8 mouse cellular contexts compared by ENCODE assay signal in the genomic region with DNA sequence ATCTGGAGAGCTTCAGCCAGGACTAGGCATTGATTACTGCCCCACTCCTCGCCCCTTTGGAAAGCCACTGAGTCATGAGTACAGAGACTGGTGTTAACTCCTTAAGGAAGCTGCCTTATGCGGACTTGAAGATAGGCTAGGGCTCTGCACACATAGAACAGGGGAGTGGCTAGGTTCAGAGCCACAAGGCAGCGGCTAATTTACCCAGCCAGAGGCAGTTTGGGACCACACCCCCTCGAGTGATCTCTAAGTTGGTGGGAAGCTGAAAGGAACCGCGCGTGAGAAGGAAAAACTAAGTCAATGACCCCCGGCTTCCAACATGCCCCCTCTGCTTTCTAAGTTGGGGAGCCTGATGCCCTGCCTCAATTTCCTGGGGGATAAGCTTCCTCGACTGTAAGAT. TPM values are rescaled to one million over a fixed set of nuclear protein-coding genes. Genes with fewer than 3 reads are reported as not detected.
DNase-seq lines count a peak whose midpoint lies in the region; ATAC-seq and TF ChIP-seq lines count a peak whose summit lies in the region.
"Had no signal": no experiment of that assay in that cellular context is flagged by ENCODE, and none has a peak within 500 bp of the region (broad histone marks: within the 10 kb centered on the region; RNA-seq: fewer than 3 reads in every experiment).

No protein-coding gene starts in this region.

- TF ChIP-seq CTCF in midbrain, postnatal 0 days (IDR thresholded peaks at IDR 0.05): no peak

- no peaks in the 10 kb centered on the region for H3K9me3 ChIP-seq in midbrain, embryonic 10.5 days (replicated peaks)
- no peaks in the 10 kb centered on the region for H3K9me3 ChIP-seq in midbrain, postnatal 0 days (ENCODE audit: low read length)
- H3K9me3 ChIP-seq in forebrain, embryonic 15.5 days: no peaks in the 10 kb centered on the region
- H3K9me3 ChIP-seq in limb, embryonic 15.5 days: no peaks in the 10 kb centered on the region

- peak overlapping the region; percentile 59 for H3K4me3 ChIP-seq in midbrain, embryonic 10.5 days
- H3K4me3 ChIP-seq in midbrain, postnatal 0 days (ENCODE audit: low read depth, low read length): no peak overlapping the region
- 0 out of 2 replicates have a peak overlapping the region, but pooled peaks have one; percentile 38 for H3K4me3 ChIP-seq in forebrain, embryonic 15.5 days
- peak overlapping the region; percentile 48 for H3K4me3 ChIP-seq in limb, embryonic 15.5 days

- peaks cover 62% of the 10 kb centered on the region for H3K4me1 ChIP-seq in midbrain, embryonic 10.5 days
- peaks cover 5% of the 10 kb centered on the region; the same call in 1 of the 2 replicates for H3K4me1 ChIP-seq in midbrain, postnatal 0 days (ENCODE audit: insufficient read depth, low read length)
- peaks cover 31% of the 10 kb centered on the region for H3K4me1 ChIP-seq in forebrain, embryonic 15.5 days
- H3K4me1 ChIP-seq in limb, embryonic 15.5 days: peaks cover 75% of the 10 kb centered on the region

- WGBS in midbrain, embryonic 10.5 days: 11% methylated on average over 9 of the region's 9 CpGs
- 11% methylated on average over 9 of the region's 9 CpGs for WGBS in midbrain, postnatal 0 days
- WGBS in forebrain, embryonic 15.5 days: 7% methylated on average over 9 of the region's 9 CpGs
- 5% methylated on average over 9 of the region's 9 CpGs for WGBS in limb, embryonic 15.5 days

- H3K27me3 ChIP-seq in midbrain, embryonic 10.5 days (ENCODE audit: low read depth, poor library complexity, severe bottlenecking): peaks cover 100% of the 10 kb centered on the region
- peaks cover 63% of the 10 kb centered on the region for H3K27me3 ChIP-seq in midbrain, postnatal 0 days (ENCODE audit: insufficient read depth, low read length)
- H3K27me3 ChIP-seq in forebrain, embryonic 15.5 days: peaks cover 79% of the 10 kb centered on the region
- H3K27me3 ChIP-seq in limb, embryonic 15.5 days: peaks cover 97% of the 10 kb centered on the region

- no peaks in the 10 kb centered on the region for H3K36me3 ChIP-seq in midbrain, embryonic 10.5 days
- H3K36me3 ChIP-seq in midbrain, postnatal 0 days (ENCODE audit: insufficient read depth, low read length): no peaks in the 10 kb centered on the region
- no peaks in the 10 kb centered on the region for H3K36me3 ChIP-seq in forebrain, embryonic 15.5 days
- H3K36me3 ChIP-seq in limb, embryonic 15.5 days: no peaks in the 10 kb centered on the region

- DNase-seq in midbrain, embryonic 10.5 days (ENCODE audit: low spot score): no peak
- no peak for DNase-seq in midbrain, postnatal 0 days (ENCODE audit: low spot score)
- no peak for DNase-seq in yolk sac, embryonic 10.5 days (ENCODE audit: low spot score)
- DNase-seq in gastrocnemius, postnatal 10 days: no peak
- DNase-seq in adrenal gland, adult 18-20 months (ENCODE audit: low spot score in 2 of 2): no peak
- DNase-seq: lung, adult 2 months had no signal

- no peak for ATAC-seq in midbrain, postnatal 0 days (ENCODE audit: low FRiP score)
- no peak for ATAC-seq in forebrain, embryonic 15.5 days (replicated peaks)
- ATAC-seq in limb, embryonic 15.5 days (ENCODE audit: insufficient number of reproducible peaks, low FRiP score, low TSS enrichment, low read depth): no peak

- no peak overlapping the region for H3K9ac ChIP-seq in midbrain, postnatal 0 days (replicated peaks; ENCODE audit: low read length, poor library complexity, severe bottlenecking)
- no peak overlapping the region for H3K9ac ChIP-seq in forebrain, embryonic 15.5 days (replicated peaks)
- no peak overlapping the region for H3K9ac ChIP-seq in limb, embryonic 15.5 days

- H3K27ac ChIP-seq in midbrain, embryonic 10.5 days (replicated peaks): no peak overlapping the region
- no peak overlapping the region for H3K27ac ChIP-seq in midbrain, postnatal 0 days (ENCODE audit: low read depth, low read length)
- no peak overlapping the region for H3K27ac ChIP-seq in forebrain, embryonic 15.5 days (replicated peaks)
- no peak overlapping the region for H3K27ac ChIP-seq in limb, embryonic 15.5 days

- no peak overlapping the region for H3K4me2 ChIP-seq in midbrain, postnatal 0 days (ENCODE audit: low read depth, low read length, poor library complexity, severe bottlenecking)
- peak overlapping the region; percentile 50 for H3K4me2 ChIP-seq in forebrain, embryonic 15.5 days (replicated peaks)
- H3K4me2 ChIP-seq in limb, embryonic 15.5 days: peak overlapping the region; percentile 76

RNA-seq across cellular contexts. Expression of a gene that starts 2.9 kb away (rescaled TPM):
- polyA plus RNA-seq in midbrain, embryonic 10.5 days (2016; fragmentation: Nextera tagmentation; extraction: Ambion mirVana): 17.9 and 22.5 TPM in 2 replicates
- total RNA-seq in midbrain, postnatal 0 days (2014; rRNA removed): 11.1 and 16.9 TPM in 2 replicates
- polyA plus RNA-seq in midbrain, postnatal 0 days (2015; fragmentation: Nextera tagmentation; extraction: Ambion mirVana): 5.1 and 5.2 TPM in 2 replicates
- 6.1 and 7.9 TPM in 2 replicates for polyA plus RNA-seq in forebrain, embryonic 15.5 days (2015; fragmentation: Nextera tagmentation; extraction: Ambion mirVana)
- polyA plus RNA-seq in limb, embryonic 15.5 days (2015; fragmentation: Nextera tagmentation; extraction: Ambion mirVana): 34.0 and 45.2 TPM in 2 replicates
- 1 to 10 TPM; 8.1 to 8.5 TPM for total RNA-seq in gastrocnemius, postnatal 10 days (2021)
- 1 to 10 TPM; 2.1 to 3.5 TPM for total RNA-seq in adrenal gland, adult 18-20 months (2021)
